ENCODE assay signal across 22 mouse cellular contexts in genomic region chr12:107729301-107729700, GRCm38 (mm10).
A peak's percentile ranks its signal among the peaks of the same experiment; 100 is the strongest.
DNase-seq lines count a peak whose midpoint lies in the region; ATAC-seq and TF ChIP-seq lines count a peak whose summit lies in the region.
"Had no signal": no experiment of that assay in that cellular context is flagged by ENCODE, and none has a peak within 500 bp of the region (broad histone marks: within the 10 kb centered on the region; RNA-seq: fewer than 3 reads in every experiment).

No protein-coding gene starts in this region.

- peaks cover 7% of the 10 kb centered on the region; the same call in 1 of the 2 replicates for H3K9me3 ChIP-seq in embryonic facial prominence, embryonic 10.5 days
- H3K9me3 ChIP-seq in intestine, postnatal 0 days (ENCODE audit: control insufficient read depth) = no peaks in the 10 kb centered on the region
- H3K9me3 ChIP-seq: forebrain, embryonic 12.5 days; midbrain, embryonic 12.5 days; neural tube, embryonic 15.5 days had no signal

- peak; percentile 67; the same call in 1 of the 2 replicates for ATAC-seq in intestine, postnatal 0 days

- TF ChIP-seq CTCF in intestine, postnatal 0 days (IDR thresholded peaks at IDR 0.05; ENCODE audit: low read depth) = 0 out of 2 replicates have a peak, but pooled peaks have one; percentile 21

- DNase-seq in CD4-positive, CD25-positive, alpha-beta regulatory T cell, adult 2 months (ENCODE audit: low read depth, low spot score) = peak; percentile 76
- DNase-seq in embryonic facial prominence, embryonic 10.5 days (ENCODE audit: low spot score) = no peak
- peak; percentile 87 for DNase-seq in thymus, postnatal 0 days (ENCODE audit: low spot score)
- DNase-seq in urinary bladder, adult 18-20 months (ENCODE audit: low spot score in 2 of 2) = no peak
- no peak for DNase-seq in heart, postnatal 14 days
- no peak for DNase-seq in left cerebral cortex, adult 9 months (ENCODE audit: low spot score in 2 of 2)
- DNase-seq in adrenal gland, postnatal 25 days = no peak
- DNase-seq: adrenal gland, adult 2 months; B cell, adult 2 months; cerebellum, adult 18-20 months; gastrocnemius, postnatal 14 days; kidney, adult 11 months had no signal

- intact Hi-C loops in heart, postnatal 14 days (cut with DNase I) = no loop called here

- H3K9ac ChIP-seq in intestine, postnatal 0 days (ENCODE audit: low read depth, low read length) = no peak overlapping the region
- H3K9ac ChIP-seq: forebrain, embryonic 12.5 days; hindbrain, embryonic 12.5 days; limb, embryonic 12.5 days; liver, embryonic 14.5 days; midbrain, embryonic 12.5 days; neural tube, embryonic 15.5 days had no signal

- no peaks in the 10 kb centered on the region; the same call in 1 of the 2 replicates for H3K27me3 ChIP-seq in embryonic facial prominence, embryonic 10.5 days (replicated peaks; ENCODE audit: low read depth, poor library complexity, severe bottlenecking)
- no peaks in the 10 kb centered on the region for H3K27me3 ChIP-seq in intestine, postnatal 0 days (replicated peaks; ENCODE audit: control insufficient read depth, insufficient read depth, low read length)
- H3K27me3 ChIP-seq: forebrain, embryonic 12.5 days; hindbrain, embryonic 12.5 days; limb, embryonic 12.5 days; midbrain, embryonic 12.5 days; neural tube, embryonic 15.5 days had no signal

- H3K36me3 ChIP-seq in embryonic facial prominence, embryonic 10.5 days (replicated peaks) = no peaks in the 10 kb centered on the region
- H3K36me3 ChIP-seq in intestine, postnatal 0 days (ENCODE audit: control insufficient read depth, insufficient read depth) = no peaks in the 10 kb centered on the region
- H3K36me3 ChIP-seq: forebrain, embryonic 12.5 days; G1E; hindbrain, embryonic 12.5 days; limb, embryonic 12.5 days; midbrain, embryonic 12.5 days; neural tube, embryonic 15.5 days had no signal

- H3K27ac ChIP-seq in embryonic facial prominence, embryonic 10.5 days (replicated peaks) = 0 out of 2 replicates have a peak overlapping the region, but pooled peaks have one; percentile 2
- H3K27ac ChIP-seq in intestine, postnatal 0 days (ENCODE audit: low read depth, low read length) = no peak overlapping the region
- H3K27ac ChIP-seq: forebrain, embryonic 12.5 days; hindbrain, embryonic 12.5 days; kidney, postnatal 0 days; left cerebral cortex, adult 2 months; limb, embryonic 12.5 days; liver, embryonic 14.5 days; midbrain, embryonic 12.5 days; neural tube, embryonic 15.5 days had no signal

- H3K4me1 ChIP-seq in embryonic facial prominence, embryonic 10.5 days = peaks cover 10% of the 10 kb centered on the region
- no peaks in the 10 kb centered on the region for H3K4me1 ChIP-seq in intestine, postnatal 0 days (replicated peaks; ENCODE audit: control insufficient read depth, insufficient read depth, low read length)

- H3K4me2 ChIP-seq in intestine, postnatal 0 days (replicated peaks; ENCODE audit: low read depth) = no peak overlapping the region
- H3K4me2 ChIP-seq: forebrain, embryonic 12.5 days; hindbrain, embryonic 12.5 days; limb, embryonic 12.5 days; midbrain, embryonic 12.5 days; neural tube, embryonic 15.5 days had no signal

- no peak overlapping the region for H3K4me3 ChIP-seq in embryonic facial prominence, embryonic 10.5 days
- no peak overlapping the region for H3K4me3 ChIP-seq in intestine, postnatal 0 days (ENCODE audit: low read depth, low read length)
- H3K4me3 ChIP-seq: forebrain, embryonic 12.5 days; hindbrain, embryonic 12.5 days; left cerebral cortex, adult 2 months; limb, embryonic 12.5 days; midbrain, embryonic 12.5 days; neural tube, embryonic 15.5 days had no signal

- 86% methylated on average over 11 of the region's 11 CpGs for WGBS in embryonic facial prominence, embryonic 10.5 days
- whole genome bisulfite sequencing in intestine, postnatal 0 days = 47% methylated on average over 11 of the region's 11 CpGs

Comparison
In these comparisons a context has a peak if more than half of its experiments do, and no peak if none do; other contexts are left out.
1. DNase-seq: peak in CD4-positive, CD25-positive, alpha-beta regulatory T cell, adult 2 months (single experiment) and thymus, postnatal 0 days (single experiment); none in embryonic facial prominence, embryonic 10.5 days (single experiment), urinary bladder, adult 18-20 months (0 of 2), heart, postnatal 14 days (0 of 2), left cerebral cortex, adult 9 months (0 of 2) and adrenal gland, postnatal 25 days (single experiment).